Mouse (Mus musculus) cortical plate, adult 2 months (tissue): Measurements from ENCODE around the gene Pole4.

Experiments
- CTCF ChIP-seq: fragments of 200-500 bp; IDR thresholded peaks from 2 replicates; pipeline ENCODE4 v1.5.1; 2011; ENCODE audit warnings: mild to moderate bottlenecking, control low read depth, low read length; ENCODE audit not compliant: insufficient read depth; ENCODE audit errors: extremely low read depth
- POLR2A ChIP-seq: fragments of 200-500 bp; IDR thresholded peaks from 2 replicates; pipeline ENCODE4 v1.6.1; 2011; ENCODE audit warnings: mild to moderate bottlenecking, low read length, control low read depth; ENCODE audit not compliant: insufficient read depth; ENCODE audit errors: extremely low read depth

DNA sequence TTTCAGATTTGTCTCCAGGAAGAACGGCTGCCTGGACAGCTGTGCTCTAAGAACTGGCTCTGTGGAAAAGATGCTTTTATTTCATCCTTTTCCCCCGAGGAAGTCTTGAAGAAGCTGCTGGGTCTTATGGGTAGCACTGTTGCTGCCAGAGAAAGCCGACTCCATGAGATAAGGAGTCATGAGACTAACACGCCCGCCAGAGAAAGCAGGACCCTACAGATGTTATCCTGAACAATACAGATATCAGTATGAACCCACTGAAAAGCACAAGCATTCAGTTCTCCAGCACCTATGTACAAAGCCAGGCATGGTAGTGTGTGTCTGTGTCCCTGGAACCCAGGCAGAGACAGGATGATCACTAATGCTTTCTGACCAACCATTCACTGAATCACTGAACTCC, 129.7 kb downstream of the Pole4 start:
- TF ChIP-seq CTCF (no peak), POLR2A (no peak)
